Mouse (Mus musculus): ENCODE results near the gene Igf2bp2.

DNA sequence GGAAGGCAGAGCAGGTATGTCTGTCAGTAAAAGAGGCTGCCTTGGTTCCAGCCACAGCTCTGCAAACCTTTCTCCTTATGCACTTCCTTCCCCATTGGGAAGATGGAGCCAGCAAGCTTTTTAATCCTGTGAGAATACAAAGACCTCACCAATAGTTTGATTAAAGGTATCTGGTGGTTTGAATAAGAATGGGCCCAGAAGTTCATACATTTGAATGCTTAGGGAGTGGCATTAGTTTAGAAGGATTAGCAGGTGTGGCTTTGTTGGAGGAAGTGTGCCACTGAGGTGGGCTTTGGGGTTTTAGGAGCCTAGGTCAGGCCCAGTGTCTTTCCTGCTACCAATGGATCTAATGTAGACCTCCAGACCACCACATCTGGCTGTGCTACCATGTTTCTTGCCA lies 97.6 kb downstream of the Igf2bp2 start:
- TF ChIP-seq POLR2A (IDR thresholded peaks at IDR 0.05; ENCODE audit: borderline replicate concordance, control insufficient read depth, low read depth, low read length) (no peak), CTCF (IDR thresholded peaks at IDR 0.05; ENCODE audit: control insufficient read depth, insufficient read depth, low read length) (no peak)

Data from bone marrow, adult 2 months (tissue).